10 mouse cellular contexts compared by ENCODE assay signal in genomic region chr6:66998645-66999044, GRCm38 (mm10). TPM values are rescaled to one million over a fixed set of nuclear protein-coding genes. Genes with fewer than 3 reads are reported as not detected.
DNase-seq lines count a peak whose midpoint lies in the region; ATAC-seq and TF ChIP-seq lines count a peak whose summit lies in the region.
"Had no signal": no experiment of that assay in that cellular context is flagged by ENCODE, and none has a peak within 500 bp of the region (broad histone marks: within the 10 kb centered on the region; RNA-seq: fewer than 3 reads in every experiment).

No protein-coding gene starts in this region.

- no peak for TF ChIP-seq EP300 in liver, postnatal 0 days (IDR thresholded peaks at IDR 0.05; ENCODE audit: low read depth)
- TF ChIP-seq EP300 in lung, postnatal 0 days (IDR thresholded peaks at IDR 0.05) = 0 out of 2 replicates have a peak, but pooled peaks have one; percentile 24

- WGBS in liver, postnatal 0 days (ENCODE audit: insufficient replicate concordance) = 77% methylated on average over 2 of the region's 2 CpGs
- WGBS in lung, postnatal 0 days = 68% methylated on average over 2 of the region's 2 CpGs
- WGBS in midbrain, embryonic 13.5 days = 78% methylated on average over 2 of the region's 2 CpGs
- 87% methylated on average over 2 of the region's 2 CpGs for WGBS in neural tube, embryonic 15.5 days

- no peak for TF ChIP-seq CTCF in liver, postnatal 0 days (IDR thresholded peaks at IDR 0.05; ENCODE audit: low read depth)
- no peak for TF ChIP-seq CTCF in lung, postnatal 0 days (IDR thresholded peaks at IDR 0.05)

- H3K36me3 ChIP-seq in liver, postnatal 0 days (replicated peaks; ENCODE audit: insufficient read depth, low read length) = no peaks in the 10 kb centered on the region
- no peaks in the 10 kb centered on the region for H3K36me3 ChIP-seq in lung, postnatal 0 days (ENCODE audit: insufficient read depth, low read length)
- no peaks in the 10 kb centered on the region for H3K36me3 ChIP-seq in midbrain, embryonic 13.5 days
- no peaks in the 10 kb centered on the region for H3K36me3 ChIP-seq in neural tube, embryonic 15.5 days
- H3K36me3 ChIP-seq: hindbrain, embryonic 15.5 days; limb, embryonic 12.5 days had no signal

- no peaks in the 10 kb centered on the region for H3K9me3 ChIP-seq in liver, postnatal 0 days (ENCODE audit: low read length)
- H3K9me3 ChIP-seq in lung, postnatal 0 days (ENCODE audit: low read length) = no peaks in the 10 kb centered on the region
- H3K9me3 ChIP-seq in midbrain, embryonic 13.5 days = no peaks in the 10 kb centered on the region
- no peaks in the 10 kb centered on the region for H3K9me3 ChIP-seq in neural tube, embryonic 15.5 days (replicated peaks)
- H3K9me3 ChIP-seq: hindbrain, embryonic 15.5 days; limb, embryonic 12.5 days had no signal

- H3K4me3 ChIP-seq in liver, postnatal 0 days (ENCODE audit: low read depth, low read length) = no peak overlapping the region
- no peak overlapping the region for H3K4me3 ChIP-seq in lung, postnatal 0 days (ENCODE audit: low read depth, low read length)
- H3K4me3 ChIP-seq in midbrain, embryonic 13.5 days (replicated peaks) = no peak overlapping the region
- H3K4me3 ChIP-seq in neural tube, embryonic 15.5 days (replicated peaks) = no peak overlapping the region
- H3K4me3 ChIP-seq: hindbrain, embryonic 15.5 days; limb, embryonic 12.5 days had no signal

- H3K4me1 ChIP-seq in liver, postnatal 0 days (ENCODE audit: insufficient read depth) = peaks cover 36% of the 10 kb centered on the region
- H3K4me1 ChIP-seq in lung, postnatal 0 days (ENCODE audit: insufficient read depth, low read depth, low read length) = peaks cover 9% of the 10 kb centered on the region; the same call in 1 of the 2 replicates
- H3K4me1 ChIP-seq in midbrain, embryonic 13.5 days (replicated peaks) = no peaks in the 10 kb centered on the region
- H3K4me1 ChIP-seq in neural tube, embryonic 15.5 days = no peaks in the 10 kb centered on the region
- H3K4me1 ChIP-seq: hindbrain, embryonic 15.5 days; limb, embryonic 12.5 days had no signal

- H3K9ac ChIP-seq in liver, postnatal 0 days (replicated peaks) = no peak overlapping the region
- H3K9ac ChIP-seq in lung, postnatal 0 days (replicated peaks; ENCODE audit: low read depth) = no peak overlapping the region
- H3K9ac ChIP-seq in midbrain, embryonic 13.5 days (replicated peaks) = no peak overlapping the region
- no peak overlapping the region for H3K9ac ChIP-seq in neural tube, embryonic 15.5 days (replicated peaks)
- H3K9ac ChIP-seq: hindbrain, embryonic 15.5 days; limb, embryonic 12.5 days had no signal

- peak; percentile 45 to 92 for DNase-seq in adrenal gland, adult (ENCODE audit: inconsistent age in 2 of 2, low spot score in 1 of 2)
- DNase-seq in adrenal gland, postnatal 4 days (ENCODE audit: low spot score in 2 of 2) = no peak
- peak; percentile 30 for DNase-seq in liver, postnatal 0 days
- DNase-seq in liver = no peak
- peak; percentile 72 for DNase-seq in lung, postnatal 0 days (ENCODE audit: low spot score)
- no peak for DNase-seq in left cerebral cortex, adult 18-20 months (ENCODE audit: low spot score in 2 of 2)

- H3K27me3 ChIP-seq in liver, postnatal 0 days (ENCODE audit: insufficient read depth, low read length) = no peaks in the 10 kb centered on the region
- no peaks in the 10 kb centered on the region for H3K27me3 ChIP-seq in lung, postnatal 0 days (replicated peaks; ENCODE audit: insufficient read depth, low read length)
- no peaks in the 10 kb centered on the region for H3K27me3 ChIP-seq in midbrain, embryonic 13.5 days
- H3K27me3 ChIP-seq in neural tube, embryonic 15.5 days (replicated peaks) = no peaks in the 10 kb centered on the region
- H3K27me3 ChIP-seq: hindbrain, embryonic 15.5 days; limb, embryonic 12.5 days had no signal

- H3K27ac ChIP-seq in liver, postnatal 0 days (ENCODE audit: low read depth) = no peak overlapping the region
- H3K27ac ChIP-seq in lung, postnatal 0 days (ENCODE audit: low read length) = no peak overlapping the region
- no peak overlapping the region for H3K27ac ChIP-seq in midbrain, embryonic 13.5 days
- H3K27ac ChIP-seq in neural tube, embryonic 15.5 days (replicated peaks) = no peak overlapping the region
- H3K27ac ChIP-seq: hindbrain, embryonic 15.5 days; limb, embryonic 12.5 days had no signal

- ATAC-seq in liver, postnatal 0 days = peak; percentile 45; the same call in 1 of the 2 replicates
- ATAC-seq in lung, postnatal 0 days = peak; percentile 75
- ATAC-seq in midbrain, embryonic 13.5 days = no peak
- no peak for ATAC-seq in neural tube, embryonic 15.5 days (ENCODE audit: low FRiP score)

- no peak overlapping the region for H3K4me2 ChIP-seq in liver, postnatal 0 days (ENCODE audit: low read depth, low read length)
- H3K4me2 ChIP-seq in lung, postnatal 0 days (replicated peaks; ENCODE audit: low read depth, low read length) = no peak overlapping the region
- no peak overlapping the region for H3K4me2 ChIP-seq in midbrain, embryonic 13.5 days (replicated peaks)
- no peak overlapping the region for H3K4me2 ChIP-seq in neural tube, embryonic 15.5 days
- H3K4me2 ChIP-seq: hindbrain, embryonic 15.5 days; limb, embryonic 12.5 days had no signal

RNA-seq across cellular contexts. Expression of gene Gadd45a, which starts 38.6 kb away (rescaled TPM):
- total RNA-seq in adrenal gland, postnatal 4 days (2021) = 10 to 100 TPM; 18.1 to 21.9 TPM
- 49.5 and 65.0 TPM in 2 replicates for polyA plus RNA-seq in liver, postnatal 0 days (2015; fragmentation: Nextera tagmentation; extraction: Ambion mirVana)
- polyA plus RNA-seq in lung, postnatal 0 days (2015; fragmentation: Nextera tagmentation; extraction: Ambion mirVana) = 34.7 and 35.7 TPM in 2 replicates
- 10 to 100 TPM; 10.1 to 15.4 TPM for total RNA-seq in left cerebral cortex, adult 18-20 months (2021)
- 18.6 and 21.1 TPM in 2 replicates for polyA plus RNA-seq in midbrain, embryonic 13.5 days (2015; fragmentation: Nextera tagmentation; extraction: Ambion mirVana)
- polyA plus RNA-seq in neural tube, embryonic 15.5 days (2015; fragmentation: Nextera tagmentation; extraction: Ambion mirVana) = 15.8 and 23.4 TPM in 2 replicates

Comparison
In these comparisons a context has a peak if more than half of its experiments do, and no peak if none do; other contexts are left out.
1. DNase-seq: peak in adrenal gland, adult (2 of 2), liver, postnatal 0 days (single experiment) and lung, postnatal 0 days (single experiment); none in adrenal gland, postnatal 4 days (0 of 2), liver (single experiment) and left cerebral cortex, adult 18-20 months (0 of 2).
2. ATAC-seq: peak in liver, postnatal 0 days (single experiment) and lung, postnatal 0 days (single experiment); none in midbrain, embryonic 13.5 days (single experiment) and neural tube, embryonic 15.5 days (single experiment).